Mouse (Mus musculus) neural tube, embryonic 15.5 days (tissue): ENCODE measurements at regions not wholly inside any gene's neighbourhood (a gene's known extent, or its start where the extent isn't known, plus 50 kb on each side); places are given as distances from the start of the nearest gene placed in this dataset.

Experiments used
- ATAC-seq: fragments of 200-750 bp; cut with Nextera tagmentation; 2 replicates; pipeline ENCODE4 v1.8.0; 2017; ENCODE audit warnings: mild to moderate bottlenecking, moderate TSS enrichment, moderate library complexity; ENCODE audit not compliant: low FRiP score
- H3K27ac ChIP-seq: fragments of 300-500 bp; sonication (generic); replicated peaks from 2 replicates; pipeline ENCODE4 v1.5.1; 2015; ENCODE audit warnings: mild to moderate bottlenecking, inconsistent platforms
- H3K27me3 ChIP-seq: fragments of 300-500 bp; sonication (generic); replicated peaks from 2 replicates; pipeline ENCODE4 v1.6.1; 2015; ENCODE audit warnings: inconsistent platforms
- H3K36me3 ChIP-seq: fragments of 300-500 bp; sonication (generic); 2 replicates; pipeline ENCODE4 v1.6.1; 2015; ENCODE audit warnings: inconsistent platforms
- H3K4me1 ChIP-seq: fragments of 300-500 bp; sonication (generic); 2 replicates; pipeline ENCODE4 v1.6.1; 2015; ENCODE audit warnings: inconsistent platforms
- H3K4me2 ChIP-seq: fragments of 300-500 bp; sonication (generic); 2 replicates; pipeline ENCODE4 v1.6.1; 2015; ENCODE audit warnings: inconsistent platforms, mild to moderate bottlenecking, moderate library complexity
- H3K4me3 ChIP-seq: fragments of 300-500 bp; sonication (generic); replicated peaks from 2 replicates; pipeline ENCODE4 v1.5.1; 2015; ENCODE audit warnings: mild to moderate bottlenecking, inconsistent platforms
- H3K9ac ChIP-seq: fragments of 300-500 bp; sonication (generic); replicated peaks from 2 replicates; pipeline ENCODE4 v1.6.1; 2015; ENCODE audit warnings: mild to moderate bottlenecking, inconsistent platforms
- H3K9me3 ChIP-seq: fragments of 300-500 bp; sonication (generic); replicated peaks from 2 replicates; pipeline ENCODE4 v1.6.1; 2016; ENCODE audit warnings: inconsistent platforms
- whole genome bisulfite sequencing: fragments of 180-500 bp; shearing (Covaris S2); methylation state at CpG from one replicate; pipeline ENCODE4 v1.1.7; 2015; ENCODE audit warnings: mixed read lengths; 5-methylcytosine and 5-hydroxymethylcytosine counted together

- no peak for ATAC-seq
Measured at GRCm38 (mm10) chr13:111050097-111050496, 204.7 kb upstream of the Actbl2 start.

DNA sequence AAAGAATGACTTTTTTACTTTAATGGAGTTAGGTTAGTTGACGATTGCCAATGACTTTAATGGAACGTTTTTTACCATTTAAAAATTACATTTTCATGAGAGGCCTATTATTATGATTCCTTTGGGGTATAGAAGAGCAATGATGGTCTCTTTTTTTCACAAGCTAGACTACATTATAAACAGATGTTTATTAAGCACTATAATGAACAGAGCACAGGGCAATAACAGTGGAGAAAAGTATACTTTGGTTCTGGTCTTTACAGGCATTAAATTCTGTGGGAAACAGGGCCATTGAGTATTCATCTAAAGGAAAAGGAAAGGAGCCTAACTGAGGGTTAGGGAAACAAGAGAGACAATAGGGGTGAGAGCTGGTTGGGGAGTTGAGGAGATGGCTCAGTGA, 199.0 kb upstream of the Actbl2 start:
- H3K4me3 ChIP-seq: no peak overlapping the region
- H3K4me1 ChIP-seq: no peaks in the 10 kb centered on the region
- no peak overlapping the region for H3K4me2 ChIP-seq
- no peaks in the 10 kb centered on the region for H3K9me3 ChIP-seq
- 63% methylated on average over 2 of the region's 2 CpGs for WGBS
- no peak for ATAC-seq
- H3K27me3 ChIP-seq: no peaks in the 10 kb centered on the region
- no peak overlapping the region for H3K9ac ChIP-seq
- no peaks in the 10 kb centered on the region for H3K36me3 ChIP-seq
- no peak overlapping the region for H3K27ac ChIP-seq

More at GRCm38 (mm10) chr13:111050097-111050496, 204.7 kb upstream of the Actbl2 start:
- 29% methylated on average over 6 of the region's 6 CpGs for WGBS
- H3K9me3 ChIP-seq: no peaks in the 10 kb centered on the region
- H3K27ac ChIP-seq: no peak overlapping the region
- H3K36me3 ChIP-seq: no peaks in the 10 kb centered on the region
- no peaks in the 10 kb centered on the region for H3K27me3 ChIP-seq
- no peak overlapping the region for H3K4me3 ChIP-seq
- peaks cover 3% of the 10 kb centered on the region; the same call in 1 of the 2 replicates for H3K4me1 ChIP-seq
- H3K4me2 ChIP-seq: no peak overlapping the region
- no peak overlapping the region for H3K9ac ChIP-seq

- 86% methylated on average over 2 of the region's 2 CpGs for WGBS
Measured at GRCm38 (mm10) chr13:111087753-111088152, 167.1 kb upstream of the Actbl2 start.

GRCm38 (mm10) chr13:111096071-111096470, 158.7 kb upstream of the Actbl2 start:
- H3K4me1 ChIP-seq: 0 out of 2 replicates have a peak, but pooled peaks cover 4% of the 10 kb centered on the region
- H3K4me2 ChIP-seq: no peak overlapping the region
- no peaks in the 10 kb centered on the region for H3K27me3 ChIP-seq
- no peak overlapping the region for H3K4me3 ChIP-seq
- WGBS: 92% methylated on average over 5 of the region's 5 CpGs
- no peak overlapping the region for H3K9ac ChIP-seq
- no peak for ATAC-seq
- no peaks in the 10 kb centered on the region for H3K9me3 ChIP-seq
- no peak overlapping the region for H3K27ac ChIP-seq
- H3K36me3 ChIP-seq: no peaks in the 10 kb centered on the region

More at GRCm38 (mm10) chr13:111087753-111088152, 167.1 kb upstream of the Actbl2 start:
- H3K9ac ChIP-seq: no peak overlapping the region
- H3K36me3 ChIP-seq: no peaks in the 10 kb centered on the region
- no peak overlapping the region for H3K27ac ChIP-seq
- no peaks in the 10 kb centered on the region for H3K4me1 ChIP-seq
- no peak for ATAC-seq
- H3K4me3 ChIP-seq: no peak overlapping the region
- H3K9me3 ChIP-seq: no peaks in the 10 kb centered on the region
- H3K27me3 ChIP-seq: no peaks in the 10 kb centered on the region
- H3K4me2 ChIP-seq: no peak overlapping the region

- no peak overlapping the region for H3K4me3 ChIP-seq
- H3K4me2 ChIP-seq: no peak overlapping the region
- 0 out of 2 replicates have a peak, but pooled peaks cover 4% of the 10 kb centered on the region for H3K4me1 ChIP-seq
- no peaks in the 10 kb centered on the region for H3K9me3 ChIP-seq
- H3K9ac ChIP-seq: no peak overlapping the region
- 75% methylated on average over 4 of the region's 4 CpGs for WGBS
- no peaks in the 10 kb centered on the region for H3K36me3 ChIP-seq
- H3K27me3 ChIP-seq: no peaks in the 10 kb centered on the region
- no peak for ATAC-seq
- no peak overlapping the region for H3K27ac ChIP-seq
Measured at GRCm38 (mm10) chr13:111097336-111097735, 157.5 kb upstream of the Actbl2 start.

DNA sequence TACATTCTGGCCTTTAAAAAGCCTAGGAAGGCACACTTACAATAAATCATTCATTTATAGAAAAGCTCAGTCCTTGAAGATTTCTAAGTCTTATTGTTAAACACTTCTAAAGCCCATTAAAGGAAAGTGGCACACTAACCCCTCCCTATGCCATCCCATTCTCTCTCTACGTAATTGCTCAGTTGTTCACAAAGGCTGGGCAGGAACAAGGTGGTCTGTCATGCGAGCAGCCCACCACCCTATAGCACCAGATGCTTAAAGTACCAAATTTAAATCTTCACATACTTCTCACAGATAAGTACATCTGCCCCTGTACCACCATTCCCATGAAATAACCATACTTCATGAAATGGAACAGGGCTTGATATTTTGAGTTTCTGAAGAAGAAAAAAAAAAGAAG, 156.1 kb upstream of the Actbl2 start:
- no peak overlapping the region for H3K27ac ChIP-seq
- no peaks in the 10 kb centered on the region for H3K36me3 ChIP-seq
- no peaks in the 10 kb centered on the region for H3K27me3 ChIP-seq
- no peak for ATAC-seq
- H3K4me3 ChIP-seq: no peak overlapping the region
- 0 out of 2 replicates have a peak, but pooled peaks cover 4% of the 10 kb centered on the region for H3K4me1 ChIP-seq
- H3K4me2 ChIP-seq: no peak overlapping the region
- WGBS: 27% methylated on average over 2 of the region's 2 CpGs
- no peaks in the 10 kb centered on the region for H3K9me3 ChIP-seq
- no peak overlapping the region for H3K9ac ChIP-seq

GRCm38 (mm10) chr13:111099252-111099651, 155.6 kb upstream of the Actbl2 start:
- H3K27me3 ChIP-seq: no peaks in the 10 kb centered on the region
- H3K9ac ChIP-seq: no peak overlapping the region
- no peak overlapping the region for H3K27ac ChIP-seq
- no peak for ATAC-seq
- no peak overlapping the region for H3K4me2 ChIP-seq
- H3K36me3 ChIP-seq: no peaks in the 10 kb centered on the region
- no peaks in the 10 kb centered on the region for H3K9me3 ChIP-seq
- 0 out of 2 replicates have a peak, but pooled peaks cover 4% of the 10 kb centered on the region for H3K4me1 ChIP-seq
- WGBS: 33% methylated on average over 6 of the region's 6 CpGs
- no peak overlapping the region for H3K4me3 ChIP-seq

DNA sequence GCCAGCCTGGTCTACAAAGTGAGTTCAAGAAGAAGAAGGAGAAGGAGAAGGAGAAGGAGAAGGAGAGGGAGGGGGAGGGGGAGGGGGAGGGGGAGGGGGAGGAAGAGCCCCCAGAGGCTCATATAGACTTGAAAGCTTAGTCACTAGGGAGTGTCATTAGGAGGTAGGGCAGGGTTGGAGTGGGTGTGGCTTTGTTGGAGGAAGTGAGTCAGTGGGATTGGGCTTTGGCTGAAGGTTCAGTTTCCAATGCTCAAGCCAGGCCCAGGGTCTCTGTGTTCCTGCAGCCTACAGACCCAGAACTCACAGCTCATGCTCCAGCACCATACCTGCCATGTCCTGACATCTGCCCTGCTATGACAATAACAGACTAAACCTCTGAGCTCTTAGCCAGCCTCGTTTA, 154.4 kb upstream of the Actbl2 start:
- no peaks in the 10 kb centered on the region for H3K27me3 ChIP-seq
- H3K4me2 ChIP-seq: no peak overlapping the region
- H3K9ac ChIP-seq: no peak overlapping the region
- 0 out of 2 replicates have a peak, but pooled peaks cover 4% of the 10 kb centered on the region for H3K4me1 ChIP-seq
- WGBS: 76% methylated on average over 1 of the region's 1 CpGs
- no peak overlapping the region for H3K27ac ChIP-seq
- no peak overlapping the region for H3K4me3 ChIP-seq
- ATAC-seq: no peak
- H3K36me3 ChIP-seq: no peaks in the 10 kb centered on the region
- no peaks in the 10 kb centered on the region for H3K9me3 ChIP-seq

GRCm38 (mm10) chr13:111104567-111105219, 150.1 kb upstream of the Actbl2 start:
- H3K4me1 ChIP-seq: no peaks in the 10 kb centered on the region
- no peak overlapping the region for H3K4me2 ChIP-seq
- H3K9ac ChIP-seq: no peak overlapping the region
- no peak overlapping the region for H3K27ac ChIP-seq
- no peak for ATAC-seq
- H3K36me3 ChIP-seq: no peaks in the 10 kb centered on the region
- no peaks in the 10 kb centered on the region for H3K27me3 ChIP-seq
- H3K9me3 ChIP-seq: no peaks in the 10 kb centered on the region
- H3K4me3 ChIP-seq: no peak overlapping the region
- WGBS: 50% methylated on average over 4 of the region's 4 CpGs

GRCm38 (mm10) chr13:111131108-111131507, 123.7 kb upstream of the Actbl2 start:
- no peak overlapping the region for H3K9ac ChIP-seq
- no peak for ATAC-seq
- H3K27ac ChIP-seq: no peak overlapping the region
- H3K9me3 ChIP-seq: no peaks in the 10 kb centered on the region
- no peaks in the 10 kb centered on the region for H3K27me3 ChIP-seq
- no peaks in the 10 kb centered on the region for H3K4me1 ChIP-seq
- H3K36me3 ChIP-seq: no peaks in the 10 kb centered on the region
- no peak overlapping the region for H3K4me2 ChIP-seq
- 90% methylated on average over 3 of the region's 3 CpGs for WGBS
- H3K4me3 ChIP-seq: no peak overlapping the region

GRCm38 (mm10) chr13:111136392-111136791, 118.4 kb upstream of the Actbl2 start:
- H3K9me3 ChIP-seq: no peaks in the 10 kb centered on the region
- no peak overlapping the region for H3K27ac ChIP-seq
- no peaks in the 10 kb centered on the region for H3K36me3 ChIP-seq
- no peak overlapping the region for H3K9ac ChIP-seq
- WGBS: 93% methylated on average over 3 of the region's 3 CpGs
- no peaks in the 10 kb centered on the region for H3K4me1 ChIP-seq
- no peak overlapping the region for H3K4me3 ChIP-seq
- no peaks in the 10 kb centered on the region for H3K27me3 ChIP-seq
- no peak overlapping the region for H3K4me2 ChIP-seq
- no peak for ATAC-seq

DNA sequence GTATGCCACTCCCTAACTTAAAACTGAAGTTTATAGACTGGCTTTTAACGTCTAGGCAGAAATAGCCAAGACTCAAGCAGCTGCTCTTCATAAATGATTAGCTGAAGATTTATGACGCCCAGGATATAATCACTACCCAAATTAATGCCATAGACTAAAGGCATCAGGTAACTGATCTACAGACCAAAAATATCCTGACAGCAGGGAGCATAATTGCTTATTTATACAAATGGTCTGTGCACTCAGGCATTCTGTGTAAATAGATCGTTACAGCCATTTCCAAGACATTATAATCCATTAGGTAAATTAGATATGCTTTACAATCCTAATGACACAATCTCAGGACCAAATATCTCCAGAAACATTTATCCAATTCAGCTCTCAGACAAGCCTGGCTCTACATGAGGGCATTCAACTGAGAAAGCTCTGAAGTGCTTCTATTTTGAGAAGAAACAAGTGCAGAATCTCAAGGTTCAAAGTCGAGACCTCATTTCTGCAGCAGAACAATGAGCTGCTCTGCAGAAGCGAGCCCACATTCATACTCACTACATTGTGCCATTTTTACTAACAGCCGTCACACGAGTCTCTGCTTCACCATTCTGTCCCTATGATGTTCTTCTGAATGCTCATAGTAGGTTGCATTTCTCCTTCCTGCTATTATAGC, 111.9 kb upstream of the Actbl2 start:
- 64% methylated on average over 7 of the region's 7 CpGs for WGBS
- Histone ChIP-seq H3K4me3 (no peak overlapping the region), H3K4me2 (no peak overlapping the region), H3K4me1 (no peaks in the 10 kb centered on the region), H3K9me3 (no peaks in the 10 kb centered on the region), H3K36me3 (no peaks in the 10 kb centered on the region), H3K27ac (0 out of 2 replicates have a peak overlapping the region, but pooled peaks have one; percentile 0), H3K9ac (no peak overlapping the region), H3K27me3 (no peaks in the 10 kb centered on the region)
- 0 out of 2 replicates have a peak, but pooled peaks have one; percentile 57 for ATAC-seq
